Mouse (Mus musculus) heart, adult 11 months (tissue): ENCODE measurements around the gene Ptges2.
"Not testable (repeated sequence)": the region's sequence is repeated elsewhere in the genome, so short reads cannot be mapped to it uniquely, and the experiment has no call there.

Source experiments
- DNase-seq: peaks from one replicate; pipeline ENCODE4 v3.0.0; 2022

Ptges2 gene

DNA sequence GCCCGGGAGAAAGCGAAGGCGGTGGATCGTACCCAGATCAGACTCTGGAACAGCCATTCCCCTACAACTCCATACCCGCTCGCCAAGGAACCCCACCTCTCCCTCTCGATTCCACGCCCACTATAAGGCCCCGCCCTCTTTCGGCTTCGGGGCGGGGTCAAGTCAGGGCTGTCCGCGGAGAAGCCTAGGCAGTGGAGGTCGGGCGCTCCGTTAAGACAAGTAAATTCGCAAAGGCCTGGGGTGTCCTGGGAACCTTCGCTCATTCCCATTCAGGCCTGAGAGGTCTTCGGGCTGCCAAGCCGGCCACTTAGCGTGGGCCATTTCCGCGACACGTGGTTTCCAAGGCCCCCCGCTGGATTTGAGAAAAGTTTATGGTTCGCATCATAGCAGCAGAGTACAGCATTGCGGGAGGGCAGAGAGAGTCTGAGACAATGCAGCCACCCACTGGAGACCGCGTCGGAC, at the start of gene Ptges2:
Gene Ptges2, plus strand, starts transcription at position 413 of the 462 bp plus-strand sequence.
- peak; percentile 99 for DNase-seq

DNA sequence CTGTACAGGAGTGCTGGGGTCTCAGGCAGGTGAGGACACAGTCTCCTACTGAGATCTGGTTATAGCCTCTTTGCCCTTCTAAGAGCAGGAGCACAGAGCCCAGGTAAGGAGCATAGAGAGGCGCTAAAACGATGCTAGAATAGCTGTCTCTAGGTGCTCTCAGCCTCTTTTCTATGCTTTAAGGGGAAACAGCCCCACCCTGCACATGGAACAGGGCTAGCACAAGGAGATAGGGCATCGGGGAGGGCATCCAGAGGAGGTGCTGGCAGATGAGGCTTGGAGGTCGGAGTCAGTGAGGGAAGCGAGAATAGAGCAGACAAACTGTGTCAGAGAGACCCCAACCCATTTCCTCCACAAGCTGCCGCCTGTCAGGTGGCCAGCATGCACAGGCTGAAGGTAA, 48.7 kb upstream of the Ptges2 start:
- no peak for DNase-seq

DNA sequence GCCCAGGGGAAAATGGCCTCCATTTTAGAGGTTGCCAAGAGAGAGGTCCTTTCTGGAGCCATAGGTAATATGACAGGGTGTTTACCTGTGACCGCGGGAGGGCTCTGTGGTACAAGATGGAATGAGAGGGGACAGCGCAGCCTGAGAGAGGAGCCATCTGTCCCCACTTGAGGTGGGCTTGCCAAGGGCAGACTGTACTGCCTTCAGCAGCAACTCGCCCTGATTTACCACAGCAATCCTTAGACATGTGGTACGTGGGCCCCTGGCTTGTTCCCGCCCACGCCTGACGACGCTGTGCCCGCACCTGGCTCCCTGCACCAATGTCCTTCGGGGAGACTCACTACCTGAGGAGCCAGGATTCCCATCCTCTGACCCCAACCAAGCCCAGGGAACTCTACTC, 47.4 kb upstream of the Ptges2 start:
- no peak for DNase-seq

- no peak for DNase-seq
Observed at GRCm38 (mm10) chr2:32349625-32350255, 46.0 kb upstream of the Ptges2 start.

DNA sequence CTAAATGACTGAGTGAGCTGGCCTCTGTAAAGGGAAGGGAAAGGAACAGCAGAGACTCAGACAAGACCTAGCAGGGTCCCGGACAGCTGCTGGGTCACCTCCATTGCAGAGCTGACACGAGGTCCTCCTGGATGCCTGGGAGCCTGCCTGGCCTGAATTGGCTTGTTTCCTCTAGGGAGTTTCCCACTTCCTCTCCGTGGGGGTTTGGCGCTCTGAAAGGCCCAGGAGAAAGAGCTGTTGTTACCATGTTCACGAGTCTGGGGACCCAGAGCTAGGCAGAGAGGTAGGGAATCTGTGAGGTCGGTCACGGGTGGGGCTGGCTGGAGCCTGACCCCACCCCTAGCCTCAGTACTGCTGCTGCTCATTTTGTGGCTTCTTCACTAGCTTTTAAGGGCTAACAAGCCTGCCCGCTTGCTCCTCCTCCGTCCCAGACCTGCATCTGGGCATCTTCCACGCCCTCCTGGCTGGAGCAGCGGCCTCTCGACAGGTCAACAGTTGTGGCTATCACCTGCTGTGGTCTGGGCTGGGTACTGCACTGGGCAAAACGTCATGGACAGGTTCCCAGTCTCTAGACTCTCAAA, 45.1 kb upstream of the Ptges2 start:
- peak; percentile 95 for DNase-seq

DNA sequence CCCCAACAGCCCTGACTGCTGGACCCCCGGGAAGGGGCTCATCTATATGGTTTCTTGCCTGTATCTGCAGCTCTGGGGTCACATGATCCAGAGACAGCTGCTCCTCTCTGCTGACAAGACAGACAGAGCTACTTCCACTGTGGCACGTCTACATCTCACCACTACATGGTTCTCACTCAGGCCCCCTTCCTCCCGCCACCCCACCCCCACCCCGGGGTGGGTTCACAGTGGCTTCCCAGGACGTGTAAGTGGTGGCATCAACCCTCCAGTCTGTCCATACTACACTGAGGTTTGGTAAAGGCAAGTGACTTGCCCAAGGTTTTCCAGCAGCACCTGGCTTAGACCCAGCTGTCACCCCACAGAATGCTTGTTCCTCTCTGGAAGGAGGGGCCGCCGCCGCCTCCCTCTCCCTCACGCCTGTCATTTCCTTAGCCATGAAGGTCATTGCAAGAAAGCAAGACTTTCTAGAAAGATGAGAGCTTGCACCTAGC, 44.2 kb upstream of the Ptges2 start:
- DNase-seq, result no peak

GRCm38 (mm10) chr2:32352151-32353006, 43.3 kb upstream of the Ptges2 start, which contains the start of gene Ciz1:
Gene Ciz1, plus strand, starts transcription at chr2:32352327.
- peak; percentile 96 for DNase-seq

- DNase-seq, result peak; percentile 99
Observed at GRCm38 (mm10) chr2:32353007-32353542, 42.6 kb upstream of the Ptges2 start, which contains the start of gene Dnm1. Gene Dnm1, minus strand, starts transcription at chr2:32353338.

DNA sequence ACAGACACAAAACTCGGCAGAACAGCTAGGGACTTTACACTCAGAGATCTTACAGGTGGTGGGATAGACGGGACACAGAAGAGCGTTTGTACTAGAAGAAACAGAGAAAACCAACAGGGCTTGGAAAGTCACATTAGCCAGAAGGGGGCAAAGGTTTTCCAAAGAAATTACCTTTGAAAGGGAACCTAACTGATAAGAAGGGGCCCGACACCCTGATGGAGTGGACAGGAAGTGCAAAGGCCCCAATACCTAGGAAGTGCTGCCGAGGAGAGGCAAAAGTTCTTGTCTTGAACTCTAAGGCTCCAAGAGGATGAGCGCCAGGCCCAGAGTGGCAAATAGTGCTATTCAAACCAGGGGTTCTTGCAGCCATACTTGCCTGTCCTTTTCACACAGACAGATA, 41.9 kb upstream of the Ptges2 start:
- DNase-seq, result peak; percentile 91

GRCm38 (mm10) chr2:32354336-32354895, 41.3 kb upstream of the Ptges2 start:
- DNase-seq, result no peak

DNA sequence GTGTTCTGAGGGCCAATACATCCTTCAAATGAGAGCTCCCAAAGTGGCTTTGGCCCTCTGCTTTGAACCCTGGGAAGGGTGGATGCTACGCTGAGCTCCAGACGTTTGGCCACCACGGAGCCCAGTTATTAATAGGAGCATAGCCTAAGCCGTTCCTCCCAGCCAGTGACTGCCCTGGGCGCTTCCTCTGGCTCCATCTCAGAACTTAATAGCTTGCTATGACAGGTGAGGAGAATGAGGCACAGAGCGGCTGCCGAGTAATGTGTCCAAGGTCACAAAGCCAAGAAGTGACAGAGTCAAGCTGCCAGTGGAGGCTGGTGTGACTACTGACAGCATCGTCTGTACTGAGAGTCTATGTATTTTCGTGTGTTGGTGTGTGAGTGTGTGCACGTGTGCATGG, 39.5 kb upstream of the Ptges2 start:
- DNase-seq, result no peak

GRCm38 (mm10) chr2:32357710-32358109, 38.0 kb upstream of the Ptges2 start:
- peak; percentile 91 for DNase-seq

DNA sequence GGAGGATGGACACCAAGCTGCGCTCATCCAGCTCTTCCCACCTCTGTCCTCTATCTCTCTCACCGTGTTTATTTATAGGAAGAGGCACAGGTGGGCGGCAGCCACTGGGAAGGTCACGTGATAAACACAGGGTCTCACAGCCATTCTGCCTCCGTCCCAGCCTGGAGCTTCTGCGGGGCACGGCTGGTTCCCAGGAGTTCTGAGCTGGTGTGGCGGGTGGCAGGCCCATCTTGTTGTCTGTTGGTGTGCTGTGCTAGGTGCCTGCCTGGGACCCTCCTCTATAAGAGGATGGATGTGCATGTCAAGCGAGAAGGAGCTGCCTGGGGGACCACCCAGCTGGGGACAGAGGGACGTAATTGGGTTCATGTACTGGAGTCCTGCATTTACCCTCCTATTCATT, 37.3 kb upstream of the Ptges2 start:
- peak; percentile 91 for DNase-seq

- DNase-seq, result peak; percentile 99
Observed at GRCm38 (mm10) chr2:32360741-32361140, 35.0 kb upstream of the Ptges2 start.

GRCm38 (mm10) chr2:32361437-32361836, 34.3 kb upstream of the Ptges2 start:
- DNase-seq, result peak; percentile 98

DNA sequence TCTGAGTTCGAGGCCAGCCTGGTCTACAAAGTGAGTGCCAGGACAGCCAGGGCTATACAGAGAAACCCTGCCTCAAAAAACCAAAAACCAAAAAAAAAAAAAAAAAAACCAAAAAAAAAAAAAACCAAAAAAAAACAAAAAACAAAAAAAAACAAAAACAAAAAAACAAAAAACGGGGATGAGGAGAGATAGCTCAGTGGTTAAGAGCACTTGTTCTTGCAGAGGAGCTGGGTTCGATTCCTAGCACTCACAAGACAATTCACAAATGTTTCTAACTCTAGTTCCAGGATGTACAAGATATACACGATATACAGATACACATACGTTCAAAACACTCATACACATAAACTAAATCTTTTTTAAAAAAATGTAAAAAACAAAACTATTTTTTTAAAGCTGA, 33.4 kb upstream of the Ptges2 start:
- DNase-seq, result not testable (repeated sequence)

- DNase-seq, result peak; percentile 100
Observed at GRCm38 (mm10) chr2:32362817-32363340, 32.8 kb upstream of the Ptges2 start.

- no peak for DNase-seq
Observed at GRCm38 (mm10) chr2:32363376-32364106, 32.2 kb upstream of the Ptges2 start.

DNA sequence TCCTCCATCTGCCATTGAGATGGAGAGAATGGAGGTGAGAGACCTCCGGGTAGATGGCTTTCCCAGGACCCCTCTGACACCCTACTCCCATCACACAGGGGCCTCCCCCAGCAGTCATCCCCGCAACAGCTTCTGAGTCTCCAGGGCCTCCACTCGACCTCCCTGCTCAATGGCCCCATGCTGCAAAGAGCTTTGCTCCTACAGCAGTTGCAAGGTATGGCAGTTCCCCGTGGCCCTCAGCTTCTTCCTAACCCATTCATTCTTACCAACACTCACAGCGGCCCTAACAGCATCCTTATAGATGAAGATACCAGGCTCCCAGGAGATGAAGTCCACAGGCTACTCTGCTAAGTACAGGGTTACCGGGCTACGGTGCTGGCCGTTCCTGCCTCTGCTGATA, 31.6 kb upstream of the Ptges2 start:
- DNase-seq, result peak; percentile 92

GRCm38 (mm10) chr2:32367315-32367714, 28.4 kb upstream of the Ptges2 start:
- peak; percentile 91 for DNase-seq

GRCm38 (mm10) chr2:32374191-32374590, 21.5 kb upstream of the Ptges2 start:
- DNase-seq, result peak; percentile 97
